Mouse (Mus musculus): Measurements from ENCODE around the gene Itpripl2. TPM values are rescaled to one million over a fixed set of nuclear protein-coding genes. Genes with fewer than 3 reads are reported as not detected.

Itpripl2 gene
- total and polyA plus RNA-seq, 3 experiments: not detected

DNA sequence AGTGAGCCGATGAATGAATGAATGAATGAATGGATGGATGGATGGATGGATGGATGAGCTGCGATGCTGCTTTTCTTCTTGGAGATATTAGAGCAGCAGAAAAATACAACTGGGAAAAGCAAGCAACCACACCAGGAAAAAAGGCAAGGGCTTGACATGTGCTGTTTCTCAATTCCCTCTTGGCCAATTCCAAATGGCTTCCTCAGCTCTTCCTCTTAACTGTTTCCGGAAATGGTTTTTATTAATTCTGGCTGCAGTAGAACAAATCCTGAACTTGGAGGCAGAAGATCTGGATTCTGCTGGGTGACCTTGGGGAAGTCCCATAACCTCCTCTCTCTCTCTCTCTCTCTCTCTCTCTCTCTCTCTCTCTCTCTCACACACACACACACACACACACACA is 23.7 kb downstream of the Itpripl2 start:
- Histone ChIP-seq H3K9me3 (replicated peaks; ENCODE audit: low read length) (peaks cover 2% of the 10 kb centered on the region), H3K9ac (ENCODE audit: insufficient read depth, low read depth) (no peak overlapping the region), H3K4me2 (ENCODE audit: insufficient read depth, low read depth, poor library complexity, severe bottlenecking) (no peak overlapping the region), H3K4me3 (replicated peaks in 1 of 3; ENCODE audit: low read depth in 2 of 3, low read length in 2 of 3, poor library complexity in 1 of 3) (no peak overlapping the region), H3K4me1 (ENCODE audit: control insufficient read depth in 1 of 2, insufficient read depth in 2 of 2) (peaks cover 2 to 11% of the 10 kb centered on the region in 2 experiments; a peak in 3 of 4 replicates), H3K27ac (ENCODE audit: insufficient read depth, low read depth) (no peak overlapping the region), H3K36me3 (replicated peaks in 1 of 2; ENCODE audit: control insufficient read depth in 1 of 2, insufficient read depth in 1 of 2, low read length in 1 of 2) (no peaks in the 10 kb centered on the region), H3K79me2 (replicated peaks; ENCODE audit: control insufficient read depth, extremely low read depth, insufficient read depth, poor library complexity, severe bottlenecking) (no peaks in the 10 kb centered on the region), H3K27me3 (replicated peaks) (peaks cover 2% of the 10 kb centered on the region)
- TF ChIP-seq NRF1 (IDR thresholded peaks at IDR 0.05; ENCODE audit: low read depth, low read length) (no peak), ZNF384 (IDR thresholded peaks at IDR 0.05; ENCODE audit: low read depth, low read length) (no peak), UBTF (IDR thresholded peaks at IDR 0.05; ENCODE audit: low read depth, low read length) (no peak), POLR2A (IDR thresholded peaks at IDR 0.05; ENCODE audit: low read depth, low read length) (no peak), SIN3A (IDR thresholded peaks at IDR 0.05; ENCODE audit: low read length) (no peak), USF1 (IDR thresholded peaks at IDR 0.05; ENCODE audit: low read depth, low read length) (no peak), ELF1 (IDR thresholded peaks at IDR 0.05; ENCODE audit: low read depth, low read length) (no peak), TCF12 (IDR thresholded peaks at IDR 0.05; ENCODE audit: low read depth, low read length) (no peak)
- no peak for DNase-seq (ENCODE audit: extremely low read depth)
- in situ Hi-C loops (cut with MboI; ENCODE audit: low pct_ligation_motif_present, low pct_unique_long_range_greater_than_20kb, low sequenced_read_pairs): no loop called here
- dilution Hi-C loops (cut with MboI; ENCODE audit: extremely low pct_ligation_motif_present, extremely low pct_unique_long_range_greater_than_20kb, low sequenced_read_pairs): no loop called here

DNA sequence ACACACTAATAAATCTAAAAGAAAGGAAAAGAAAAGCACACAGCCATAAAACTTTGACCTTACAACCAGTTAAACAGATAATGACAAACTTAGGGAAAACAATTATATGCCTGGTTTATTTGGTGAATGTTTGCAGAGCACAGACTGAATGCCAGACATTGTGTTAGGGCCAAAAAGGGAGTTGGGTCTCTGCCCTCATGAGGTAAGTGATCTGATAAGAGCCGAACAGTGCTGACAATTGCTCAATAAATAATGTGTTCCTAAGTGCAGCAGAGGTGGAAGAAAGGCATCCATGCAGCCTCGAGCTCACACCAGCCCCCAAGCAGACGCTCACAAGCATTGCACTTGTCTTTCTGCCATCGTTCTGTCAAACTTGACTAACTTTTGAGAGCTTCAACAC is 27.3 kb downstream of the Itpripl2 start:
- dilution Hi-C loops (cut with MboI; ENCODE audit: extremely low pct_ligation_motif_present, extremely low pct_unique_long_range_greater_than_20kb, low sequenced_read_pairs): no loop called here

More for the DNA sequence above, 27.3 kb downstream of the Itpripl2 start:
- Histone ChIP-seq H3K4me2 (ENCODE audit: insufficient read depth, low read depth, poor library complexity, severe bottlenecking) (no peak overlapping the region), H3K9me3 (replicated peaks; ENCODE audit: low read length) (no peaks in the 10 kb centered on the region), H3K4me3 (replicated peaks in 1 of 3; ENCODE audit: low read depth in 2 of 3, low read length in 2 of 3, poor library complexity in 1 of 3) (no peak overlapping the region), H3K36me3 (replicated peaks in 1 of 2; ENCODE audit: control insufficient read depth in 1 of 2, insufficient read depth in 1 of 2, low read length in 1 of 2) (no peaks in the 10 kb centered on the region), H3K27ac (ENCODE audit: insufficient read depth, low read depth) (no peak overlapping the region), H3K27me3 (replicated peaks) (peaks cover 6% of the 10 kb centered on the region), H3K79me2 (replicated peaks; ENCODE audit: control insufficient read depth, extremely low read depth, insufficient read depth, poor library complexity, severe bottlenecking) (no peaks in the 10 kb centered on the region), H3K9ac (ENCODE audit: insufficient read depth, low read depth) (no peak overlapping the region), H3K4me1 (ENCODE audit: control insufficient read depth in 1 of 2, insufficient read depth in 2 of 2) (peaks cover 5 to 11% of the 10 kb centered on the region in 2 experiments; a peak in 3 of 4 replicates)
- DNase-seq (ENCODE audit: extremely low read depth): no peak
- TF ChIP-seq NELFE (IDR thresholded peaks at IDR 0.05; ENCODE audit: low read depth, low read length): no peak
- no peak for TF ChIP-seq CTCF (conservative IDR thresholded peaks at IDR 0.05 in 1 of 2, IDR thresholded peaks at IDR 0.05 in 1 of 2; ENCODE audit: low read depth in 2 of 2, low read length in 2 of 2)
- no peak for TF ChIP-seq ELF1 (IDR thresholded peaks at IDR 0.05; ENCODE audit: low read depth, low read length)
- no peak for TF ChIP-seq GABPA (IDR thresholded peaks at IDR 0.05; ENCODE audit: insufficient replicate concordance, low read depth, low read length)
- TF ChIP-seq JUN (IDR thresholded peaks at IDR 0.05; ENCODE audit: insufficient read depth, low read depth, low read length): no peak
- TF ChIP-seq BHLHE40 (IDR thresholded peaks at IDR 0.05; ENCODE audit: low read depth, low read length): no peak
- no peak for TF ChIP-seq MAZ (IDR thresholded peaks at IDR 0.05; ENCODE audit: low read depth, low read length)
- no peak for TF ChIP-seq ETS1 (conservative IDR thresholded peaks at IDR 0.05; ENCODE audit: low read depth, low read length)
- TF ChIP-seq CHD1 (IDR thresholded peaks at IDR 0.05; ENCODE audit: low read depth, low read length): no peak
- no peak for TF ChIP-seq PAX5 (IDR thresholded peaks at IDR 0.05; ENCODE audit: low read length)
- no peak for TF ChIP-seq CHD2 (IDR thresholded peaks at IDR 0.05; ENCODE audit: low read length)
- TF ChIP-seq KAT2A (IDR thresholded peaks at IDR 0.05; ENCODE audit: insufficient replicate concordance, low read length): no peak
- TF ChIP-seq MEF2A (IDR thresholded peaks at IDR 0.05; ENCODE audit: borderline replicate concordance, low read depth, low read length): no peak
- no peak for TF ChIP-seq SMC3 (IDR thresholded peaks at IDR 0.05; ENCODE audit: low read depth, low read length)
- in situ Hi-C loops (cut with MboI; ENCODE audit: low pct_ligation_motif_present, low pct_unique_long_range_greater_than_20kb, low sequenced_read_pairs): no loop called here
